8 mouse cellular contexts compared by ENCODE assay signal in the genomic region with DNA sequence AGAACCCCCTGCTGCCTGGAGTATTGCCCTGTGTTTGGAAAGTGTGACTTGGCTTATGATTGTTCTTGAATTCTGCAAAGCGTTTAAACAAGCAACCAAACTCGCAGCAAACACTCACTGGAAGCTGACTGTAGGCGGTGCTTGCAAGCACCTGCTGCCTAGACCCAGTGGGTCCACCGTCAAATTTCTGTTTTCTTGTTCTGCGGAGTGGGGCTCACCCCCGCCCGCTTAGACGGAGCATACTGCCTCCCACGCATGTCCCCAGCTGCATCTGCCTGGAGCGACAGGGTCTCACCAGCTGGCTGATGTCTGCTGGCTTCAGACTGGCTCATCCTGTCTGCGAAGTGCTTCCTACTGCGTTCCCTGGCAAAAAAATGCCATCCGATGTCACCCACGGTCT. TPM values are rescaled to one million over a fixed set of nuclear protein-coding genes. Genes with fewer than 3 reads are reported as not detected.
DNase-seq lines count a peak whose midpoint lies in the region; ATAC-seq lines count a peak whose summit lies in the region.

No protein-coding gene starts in this region.

- peak; percentile 85 for ATAC-seq in inflammation-experienced regulatory T-cells, adult 6 months
- ATAC-seq in megakaryocyte-erythroid progenitor cell, adult 5-6 weeks (replicated peaks; ENCODE audit: low FRiP score, low TSS enrichment, poor library complexity, severe bottlenecking), result no peak

- DNase-seq in retina, postnatal 1 day, result peak; percentile 61
- DNase-seq in retina, embryonic 14.5 days (ENCODE audit: low spot score), result no peak
- peak; percentile 50 to 77 for DNase-seq in frontal cortex, postnatal 10 days (ENCODE audit: low spot score in 2 of 2)
- DNase-seq in left cerebral cortex, adult 11 months (ENCODE audit: low spot score), result peak; percentile 56
- peak; percentile 42 for DNase-seq in lung, postnatal 25 days (ENCODE audit: low spot score)
- peak; percentile 68 to 84 for DNase-seq in right cerebral cortex, postnatal 10 days (ENCODE audit: low spot score in 2 of 2)

RNA-seq across cellular contexts. Expression of a gene that starts 0.5 kb away (rescaled TPM):
- 1 to 10 TPM in 2 of 3 experiments, under 1 TPM in 1; 0.98 to 6.9 (median 4.2) TPM for polyA plus RNA-seq in inflammation-experienced regulatory T-cells, adult 6 months (2017; shearing (Covaris generic))
- total RNA-seq in megakaryocyte-erythroid progenitor cell, adult 5-6 weeks (2014; fragmentation: Nextera tagmentation), result not detected in 2 replicates
- total RNA-seq in megakaryocyte-erythroid progenitor cell, adult 5-6 weeks (2017), result not detected in 2 replicates

RNA-seq across cellular contexts. Expression of a gene that starts 9.1 kb away (rescaled TPM):
- 100 to 1,000 TPM in 2 of 3 experiments, 10 to 100 TPM in 1; 45.3 to 127 (median 108) TPM for polyA plus RNA-seq in inflammation-experienced regulatory T-cells, adult 6 months (2017; shearing (Covaris generic))
- 0.87 and 1.9 TPM in 2 replicates for total RNA-seq in megakaryocyte-erythroid progenitor cell, adult 5-6 weeks (2014; fragmentation: Nextera tagmentation)
- total RNA-seq in megakaryocyte-erythroid progenitor cell, adult 5-6 weeks (2017), result 0.23 TPM in 1 of 2 replicates, not detected in the other
